Mouse (Mus musculus) frontal cortex, postnatal 25 days (tissue): Measurements from ENCODE around the gene Vmn1r230.

Source experiments
- DNase-seq, 2 experiments: peaks; one replicate each; pipeline ENCODE4 v3.0.0; 2022; ENCODE audit warnings: low spot score in 2 of 2

The Vmn1r230 gene

DNA sequence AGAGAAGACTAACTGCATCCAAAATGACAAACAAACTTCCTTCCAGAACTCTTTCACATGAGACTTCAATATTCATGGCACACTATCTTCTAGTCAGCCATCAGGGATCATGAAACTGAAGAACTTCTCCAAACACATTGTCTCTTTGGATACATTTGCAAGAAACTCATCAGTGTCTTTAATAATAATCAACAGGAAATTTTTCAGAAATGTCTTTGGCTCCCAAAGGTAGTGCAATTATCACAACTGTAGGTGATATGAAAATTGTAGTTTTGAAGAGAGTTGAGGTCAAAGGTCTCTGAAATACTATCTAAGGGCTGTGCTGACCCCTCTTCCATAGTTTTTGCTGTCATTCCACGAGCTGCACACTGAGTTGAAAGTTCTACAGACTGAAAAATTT, at the start of gene Vmn1r230:
Gene Vmn1r230, plus strand, starts transcription at position 301 of the 400 bp plus-strand sequence.
- no peak for DNase-seq

DNA sequence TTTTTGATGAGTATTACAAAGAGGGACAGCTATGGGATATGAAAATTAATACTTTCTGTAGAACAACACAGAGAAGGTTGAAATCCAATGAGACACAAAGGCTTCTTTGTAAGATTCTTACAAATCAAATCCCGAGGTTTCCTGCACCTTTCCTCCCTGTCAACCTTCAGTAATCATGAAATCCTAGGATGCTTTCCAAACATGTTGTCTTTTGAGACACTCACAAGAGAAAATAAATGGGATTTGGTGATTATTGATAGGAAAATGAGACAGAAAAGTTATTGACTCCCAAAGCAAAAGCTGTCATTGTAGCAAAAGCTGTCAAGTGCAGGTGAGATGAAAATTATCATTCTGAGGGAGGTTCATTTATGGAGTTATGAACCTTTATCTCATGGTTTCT, 29.0 kb upstream of the Vmn1r230 start, which contains the start of gene Vmn1r229:
Gene Vmn1r229, plus strand, starts transcription at position 301 of the 400 bp plus-strand sequence.
- no peak for DNase-seq
